Mouse (Mus musculus): ENCODE data around the gene Adap2.

GRCm38 (mm10) chr11:80168121-80168520 lies 14.2 kb downstream of the Adap2 start:
- TF ChIP-seq CTCF (IDR thresholded peaks at IDR 0.05; ENCODE audit: borderline replicate concordance, extremely low read depth, insufficient read depth, insufficient read length) (no peak), POLR2A (IDR thresholded peaks at IDR 0.05; ENCODE audit: borderline replicate concordance, extremely low read depth, insufficient read depth, insufficient read length, poor library complexity, severe bottlenecking) (no peak)

All from brain, embryonic 14.5 days (tissue).